Mouse (Mus musculus) lung, embryonic 16.5 days (tissue): ENCODE data around the gene Cdh1. TPM values are rescaled to one million over a fixed set of nuclear protein-coding genes. Genes with fewer than 3 reads are reported as not detected.
"Not testable (repeated sequence)": the region's sequence is repeated elsewhere in the genome, so short reads cannot be mapped to it uniquely, and the experiment has no call there.

Experiments used
- ATAC-seq: fragments of 200-750 bp; cut with Nextera tagmentation; 2 replicates; pipeline ENCODE4 v1.8.0; 2017; ENCODE audit warnings: low read depth, mild to moderate bottlenecking, moderate library complexity
- H3K27ac ChIP-seq: fragments of 300-500 bp; sonication (generic); 2 replicates; pipeline ENCODE4 v1.5.1; 2014; ENCODE audit warnings: mild to moderate bottlenecking, control low read depth, low read length
- H3K27me3 ChIP-seq: fragments of 300-500 bp; sonication (generic); 2 replicates; pipeline ENCODE4 v1.6.1; 2014; ENCODE audit warnings: low read depth, low read length, mixed read lengths; ENCODE audit not compliant: control insufficient read depth, insufficient read depth
- H3K36me3 ChIP-seq: fragments of 300-500 bp; sonication (generic); 2 replicates; pipeline ENCODE4 v1.6.1; 2014; ENCODE audit warnings: low read length; ENCODE audit not compliant: control insufficient read depth, insufficient read depth
- H3K4me1 ChIP-seq: fragments of 300-500 bp; sonication (generic); replicated peaks from 2 replicates; pipeline ENCODE4 v1.6.1; 2014; ENCODE audit warnings: low read length, mixed read lengths; ENCODE audit not compliant: control insufficient read depth, insufficient read depth
- H3K4me2 ChIP-seq: fragments of 300-500 bp; sonication (generic); 2 replicates; pipeline ENCODE4 v1.6.1; 2014; ENCODE audit warnings: low read depth, low read length, control low read depth
- H3K4me3 ChIP-seq: fragments of 300-500 bp; sonication (generic); 2 replicates; pipeline ENCODE4 v1.5.1; 2014; ENCODE audit warnings: mild to moderate bottlenecking, low read length, control low read depth
- H3K9ac ChIP-seq: fragments of 300-500 bp; sonication (generic); 2 replicates; pipeline ENCODE4 v1.6.1; 2014; ENCODE audit warnings: low read length, control low read depth
- H3K9me3 ChIP-seq: fragments of 300-500 bp; sonication (generic); 2 replicates; pipeline ENCODE4 v1.6.1; 2016; ENCODE audit warnings: low read length; ENCODE audit not compliant: control insufficient read depth
- WGBS: fragments of 180-500 bp; shearing (Covaris S2); extraction: QIAGEN DNeasy Blood & Tissue Kit; methylation state at CpG from one replicate; pipeline ENCODE4 v1.1.7; 2014; 5-methylcytosine and 5-hydroxymethylcytosine counted together
- polyA plus RNA-seq: library from polyadenylated mRNA; unstranded; fragments of >200 nt; fragmentation: Nextera tagmentation; extraction: Ambion mirVana; gene quantifications from 2 replicates; pipeline ENCODE4 v1.2.1, GENCODE M21; 2015

The Cdh1 gene
- polyA plus RNA-seq, 1 experiment from 2014 or later: 162 TPM

DNA sequence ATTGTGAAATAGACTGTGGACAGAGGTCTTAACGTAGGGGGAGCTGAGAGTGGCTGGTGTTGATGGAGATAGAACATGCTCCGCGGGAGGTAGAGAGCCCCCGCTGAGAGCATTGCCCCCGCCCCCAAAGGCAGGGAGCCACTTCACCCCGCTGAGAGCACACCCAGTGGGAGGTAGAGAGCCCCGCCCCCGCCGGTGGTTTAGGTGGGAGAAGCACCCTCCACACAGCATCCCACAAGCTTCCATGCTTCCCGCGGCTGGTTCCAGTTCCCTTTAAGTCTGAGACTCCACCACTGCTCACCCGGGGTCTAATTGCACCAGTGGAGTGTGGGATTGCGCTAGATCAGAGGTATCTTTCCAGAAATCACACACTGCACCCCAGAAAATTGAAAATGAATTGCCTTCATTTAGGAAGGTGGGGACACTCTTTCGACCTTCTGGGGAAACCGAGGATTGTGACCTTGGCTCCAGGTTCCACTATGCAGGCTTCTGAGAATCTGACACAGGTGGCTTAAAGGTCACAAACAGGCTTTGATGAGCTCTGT, 3.5 kb downstream of the Cdh1 start:
- H3K9ac ChIP-seq: peak overlapping the region; percentile 22; the same call in 1 of the 2 replicates
- no peak overlapping the region for H3K27ac ChIP-seq
- H3K27me3 ChIP-seq: peaks cover 32% of the 10 kb centered on the region
- 0 out of 2 replicates have a peak overlapping the region, but pooled peaks have one; percentile 4 for H3K4me3 ChIP-seq
- no peaks in the 10 kb centered on the region for H3K9me3 ChIP-seq
- H3K4me1 ChIP-seq: peaks cover 19% of the 10 kb centered on the region
- peak overlapping the region; percentile 47; the same call in 1 of the 2 replicates for H3K4me2 ChIP-seq
- H3K36me3 ChIP-seq: no peaks in the 10 kb centered on the region
- ATAC-seq: no peak
- 22% methylated on average over 13 of the region's 15 CpGs for WGBS

DNA sequence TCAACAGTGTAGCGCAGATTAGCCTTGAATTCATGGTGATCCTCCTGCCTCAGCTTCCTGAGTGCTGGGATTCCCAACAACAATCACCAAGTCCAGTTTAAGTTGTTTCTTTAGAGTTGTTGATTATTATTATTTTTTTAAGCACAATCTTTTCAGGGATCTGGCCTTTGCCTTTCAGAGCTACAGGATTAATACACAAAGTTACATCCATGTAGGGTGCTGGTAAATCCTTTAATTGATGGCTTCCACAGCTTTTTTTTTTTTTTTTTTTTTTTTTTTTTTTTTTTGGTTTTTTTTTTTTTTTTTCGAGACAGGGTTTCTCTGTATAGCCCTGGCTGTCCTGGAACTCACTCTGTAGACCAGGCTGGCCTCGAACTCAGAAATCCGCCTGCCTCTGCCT, 4.6 kb downstream of the Cdh1 start:
- H3K9ac ChIP-seq, H3K27ac ChIP-seq, H3K4me3 ChIP-seq, H3K9me3 ChIP-seq, H3K36me3 ChIP-seq, ATAC-seq, H3K4me2 ChIP-seq: not testable (repeated sequence)
- H3K4me1 ChIP-seq: peaks cover 26% of the 10 kb centered on the region
- H3K27me3 ChIP-seq: peaks cover 24% of the 10 kb centered on the region
- WGBS: 74% methylated on average over 4 of the region's 4 CpGs

DNA sequence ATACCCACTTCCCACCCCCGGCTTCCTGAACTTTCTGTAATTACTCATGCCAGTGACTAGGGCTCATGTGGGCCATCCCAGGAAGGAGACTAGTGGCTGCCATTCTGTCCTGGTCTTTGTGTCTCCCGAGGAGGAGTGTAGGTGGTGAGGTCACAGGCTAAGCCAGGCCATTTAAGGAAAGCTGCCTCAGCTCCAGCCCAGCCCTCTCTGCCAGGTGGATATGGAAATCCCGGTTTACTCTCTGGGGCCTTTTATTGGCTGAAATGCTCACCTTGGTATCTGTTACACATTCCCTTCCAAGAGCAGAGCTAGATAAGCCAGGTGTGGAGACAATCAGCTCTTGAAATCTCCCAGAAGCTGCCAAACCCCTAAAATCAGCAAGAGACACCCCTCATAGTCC, 5.3 kb downstream of the Cdh1 start:
- 26% methylated on average over 3 of the region's 3 CpGs for WGBS
- Histone ChIP-seq H3K4me2 (no peak overlapping the region), H3K36me3 (no peaks in the 10 kb centered on the region), H3K27ac (peak overlapping the region; percentile 41), H3K4me1 (peaks cover 25% of the 10 kb centered on the region), H3K4me3 (no peak overlapping the region), H3K9me3 (no peaks in the 10 kb centered on the region), H3K27me3 (peaks cover 17% of the 10 kb centered on the region), H3K9ac (no peak overlapping the region)
- ATAC-seq: no peak

DNA sequence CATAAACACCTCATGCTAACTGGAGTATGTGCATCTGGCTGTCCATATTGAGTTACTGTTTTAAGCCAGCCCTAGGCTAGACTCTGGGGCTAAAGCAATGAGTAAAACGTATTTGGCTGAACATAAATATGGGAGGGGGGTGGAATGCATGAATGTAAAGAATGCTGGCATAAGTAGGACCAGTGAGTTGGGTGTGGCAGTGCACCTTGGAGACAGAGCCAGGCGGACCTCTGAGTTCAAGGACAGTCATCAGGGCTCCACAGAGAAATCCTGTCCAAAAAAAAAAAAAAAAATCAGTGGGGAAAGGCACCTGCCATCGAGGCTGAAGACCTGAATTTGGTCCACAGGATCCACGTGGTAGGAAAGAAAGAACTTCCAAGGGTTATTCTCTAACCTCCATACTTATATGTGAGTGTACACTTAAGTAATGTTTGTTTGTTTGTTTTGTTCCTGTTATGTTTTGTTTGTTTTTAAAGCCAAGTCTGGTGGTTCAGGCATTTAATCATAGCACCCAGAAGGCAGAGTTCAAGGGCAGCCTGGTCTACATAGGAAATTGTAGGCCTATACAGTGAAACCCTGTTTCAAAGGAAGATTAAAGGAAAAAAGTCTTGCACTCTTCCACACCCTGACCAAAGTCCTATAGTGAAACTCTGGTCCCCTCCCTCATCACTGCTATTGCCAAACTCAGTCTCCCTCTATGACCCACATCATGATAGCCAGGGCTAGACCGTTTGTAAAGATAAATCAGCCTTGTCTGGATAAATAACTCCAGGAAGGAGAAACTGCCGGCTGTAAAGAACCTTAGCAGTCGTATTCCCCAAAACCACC, 6.1 kb downstream of the Cdh1 start:
- Histone ChIP-seq H3K4me1 (peaks cover 24% of the 10 kb centered on the region), H3K27ac (peak overlapping the region; percentile 90; the same call in 1 of the 2 replicates), H3K9ac (no peak overlapping the region), H3K9me3 (no peaks in the 10 kb centered on the region), H3K4me2 (no peak overlapping the region), H3K36me3 (no peaks in the 10 kb centered on the region), H3K27me3 (peaks cover 9% of the 10 kb centered on the region; the same call in 1 of the 2 replicates), H3K4me3 (no peak overlapping the region)
- 35% methylated on average over 7 of the region's 7 CpGs for WGBS
- ATAC-seq: no peak

DNA sequence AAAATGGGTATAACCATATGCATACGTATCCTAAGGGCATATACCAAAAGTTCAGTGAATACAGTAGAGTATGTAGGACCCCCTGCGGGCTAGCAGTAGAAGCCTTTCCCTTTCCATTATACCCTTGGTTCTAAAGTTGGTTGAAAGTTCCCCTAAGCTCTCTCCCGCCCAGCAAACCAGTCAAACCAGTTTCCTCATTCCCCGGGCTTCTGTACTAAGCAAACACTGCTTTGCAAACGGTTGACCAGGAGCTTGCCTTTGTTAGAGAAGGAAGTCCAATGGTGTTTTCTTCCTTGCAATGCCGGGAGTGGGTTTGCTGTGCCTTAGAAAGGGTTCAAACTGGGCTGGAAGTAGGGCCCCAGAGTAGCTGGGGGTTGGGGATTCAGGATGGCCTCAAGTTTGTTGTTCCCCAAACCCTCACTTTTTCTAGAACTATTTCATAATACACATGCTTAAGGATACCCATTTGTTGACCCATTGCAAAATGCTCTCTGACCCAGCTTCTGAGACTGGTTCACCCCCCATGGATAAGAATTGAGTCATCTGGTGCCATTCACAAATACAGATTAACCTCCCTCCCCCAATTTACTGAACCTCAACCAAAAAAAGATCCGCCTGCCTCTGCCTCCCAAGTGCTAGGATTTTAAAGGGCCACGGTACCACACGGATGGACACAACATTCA, 7.9 kb downstream of the Cdh1 start:
- peaks cover 30% of the 10 kb centered on the region for H3K4me1 ChIP-seq
- 47% methylated on average over 9 of the region's 9 CpGs for WGBS
- H3K4me2 ChIP-seq: peak overlapping the region; percentile 7; the same call in 1 of the 2 replicates
- ATAC-seq: peak; percentile 80
- H3K27ac ChIP-seq: peak overlapping the region; percentile 90
- no peak overlapping the region for H3K4me3 ChIP-seq
- H3K9ac ChIP-seq: no peak overlapping the region
- H3K36me3 ChIP-seq: no peaks in the 10 kb centered on the region
- no peaks in the 10 kb centered on the region; the same call in 1 of the 2 replicates for H3K27me3 ChIP-seq
- no peaks in the 10 kb centered on the region for H3K9me3 ChIP-seq

DNA sequence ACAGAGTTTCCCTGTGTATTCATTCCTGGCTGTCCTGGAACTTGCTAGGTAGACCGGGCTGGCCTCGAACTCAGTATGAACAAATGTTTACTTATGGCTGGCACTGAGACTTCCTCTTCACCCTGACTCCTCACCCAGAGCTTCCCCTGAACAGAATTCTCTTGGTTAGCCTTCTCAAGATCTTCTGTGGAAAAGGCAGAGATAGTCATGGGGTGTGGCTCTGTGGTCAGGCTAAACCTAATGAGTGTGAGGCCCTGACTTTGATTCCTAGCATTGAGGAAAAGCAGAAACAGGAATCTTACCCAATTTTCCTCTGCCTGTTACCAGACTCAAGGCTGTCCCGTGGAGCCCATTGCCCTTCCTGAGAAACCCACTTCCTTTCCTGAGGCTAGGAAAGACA, 8.9 kb downstream of the Cdh1 start:
- ATAC-seq: no peak
- Histone ChIP-seq H3K36me3 (no peaks in the 10 kb centered on the region), H3K4me3 (no peak overlapping the region), H3K4me1 (peaks cover 35% of the 10 kb centered on the region), H3K27me3 (no peaks in the 10 kb centered on the region), H3K9ac (no peak overlapping the region), H3K27ac (peak overlapping the region; percentile 90), H3K4me2 (0 out of 2 replicates have a peak overlapping the region, but pooled peaks have one; percentile 4), H3K9me3 (no peaks in the 10 kb centered on the region)
- 42% methylated on average over 3 of the region's 3 CpGs for WGBS

DNA sequence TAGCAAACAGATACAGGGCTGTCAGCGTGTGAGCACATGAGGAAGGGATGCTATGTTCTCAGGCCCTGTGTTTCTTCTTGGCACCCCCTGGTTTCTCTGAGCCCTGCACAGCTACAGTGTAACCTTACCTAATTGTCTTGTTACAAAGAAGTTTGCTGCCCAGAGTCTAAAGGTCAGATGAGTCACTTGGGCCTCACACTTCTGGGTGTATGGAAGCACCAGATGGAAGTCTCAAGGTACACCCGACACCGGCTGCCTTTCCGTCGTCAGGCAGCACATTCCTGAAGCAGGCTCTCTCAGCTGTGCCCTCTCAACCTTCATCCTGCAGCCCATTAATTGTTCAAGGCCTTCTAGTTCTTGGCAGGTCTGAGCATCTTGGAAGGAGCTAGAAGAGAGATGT, 11.6 kb downstream of the Cdh1 start:
- H3K9me3 ChIP-seq: no peaks in the 10 kb centered on the region
- 29% methylated on average over 5 of the region's 5 CpGs for WGBS
- ATAC-seq: no peak
- H3K4me2 ChIP-seq: no peak overlapping the region
- H3K4me3 ChIP-seq: no peak overlapping the region
- no peaks in the 10 kb centered on the region for H3K27me3 ChIP-seq
- H3K27ac ChIP-seq: no peak overlapping the region
- H3K36me3 ChIP-seq: no peaks in the 10 kb centered on the region
- H3K9ac ChIP-seq: no peak overlapping the region
- peaks cover 42% of the 10 kb centered on the region for H3K4me1 ChIP-seq

DNA sequence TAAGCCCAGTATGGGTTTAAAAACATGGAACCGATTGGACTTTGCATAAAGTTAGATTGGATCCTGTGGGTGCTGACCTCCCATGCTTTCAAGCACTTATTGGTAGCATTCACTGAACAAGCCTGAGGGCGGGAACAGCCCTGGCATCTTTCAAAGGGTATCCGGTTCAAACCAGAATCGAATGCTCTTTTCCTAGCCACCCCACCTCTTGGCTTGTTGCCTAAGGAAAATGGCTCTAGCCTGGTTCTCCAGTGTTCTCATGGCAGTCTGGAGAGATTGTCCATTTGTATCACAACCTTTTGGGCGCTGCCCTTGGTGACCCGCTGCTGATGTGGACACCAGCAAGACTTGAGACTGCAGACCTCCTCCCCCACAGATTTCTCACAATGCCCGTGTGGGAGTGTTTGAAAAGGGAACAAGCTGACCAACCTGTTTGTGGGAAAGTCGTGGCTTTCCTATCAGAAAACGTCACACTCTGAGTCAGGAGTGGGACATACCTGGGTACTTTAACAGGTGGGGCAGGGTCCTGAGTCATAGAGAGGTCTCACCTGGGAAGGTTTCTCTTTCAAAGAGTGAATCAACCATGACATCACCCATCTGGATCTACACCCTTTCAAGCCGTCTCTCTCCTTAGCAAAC, 12.6 kb downstream of the Cdh1 start:
- ATAC-seq: no peak
- Histone ChIP-seq H3K4me3 (no peak overlapping the region), H3K4me2 (no peak overlapping the region), H3K27ac (peak overlapping the region; percentile 58), H3K27me3 (no peaks in the 10 kb centered on the region), H3K4me1 (peaks cover 43% of the 10 kb centered on the region), H3K9ac (no peak overlapping the region), H3K36me3 (no peaks in the 10 kb centered on the region), H3K9me3 (no peaks in the 10 kb centered on the region)
- 55% methylated on average over 10 of the region's 10 CpGs for WGBS

DNA sequence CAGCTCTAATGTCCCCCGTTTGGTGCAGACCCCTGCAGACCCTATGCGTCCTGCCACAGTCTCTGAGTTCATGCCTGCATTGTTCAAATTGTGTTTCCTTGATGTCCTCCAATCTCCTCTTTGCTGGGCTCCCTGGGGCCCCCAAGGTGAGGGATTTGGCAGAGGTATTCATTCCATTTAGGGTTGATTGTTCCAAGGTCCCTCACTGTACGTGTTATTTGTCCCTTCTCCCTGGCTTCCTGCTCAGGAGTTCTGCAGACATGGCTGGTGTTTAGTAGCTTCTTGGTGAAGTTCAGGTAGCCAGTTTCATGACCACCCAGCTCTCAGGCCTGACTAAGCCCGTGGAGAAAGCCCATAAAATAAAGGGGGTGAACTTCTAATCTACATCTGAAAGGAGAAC, 13.5 kb downstream of the Cdh1 start:
- Histone ChIP-seq H3K4me2 (no peak overlapping the region), H3K27ac (peak overlapping the region; percentile 53), H3K4me3 (no peak overlapping the region), H3K9me3 (no peaks in the 10 kb centered on the region), H3K36me3 (no peaks in the 10 kb centered on the region), H3K9ac (peak overlapping the region; percentile 12; the same call in 1 of the 2 replicates), H3K27me3 (no peaks in the 10 kb centered on the region), H3K4me1 (peaks cover 41% of the 10 kb centered on the region)
- no peak for ATAC-seq
- WGBS: 40% methylated on average over 4 of the region's 4 CpGs
